Mouse (Mus musculus) heart, postnatal 10 days (tissue): Measurements from ENCODE around the gene Lrrc46. TPM values are rescaled to one million over a fixed set of nuclear protein-coding genes. Genes with fewer than 3 reads are reported as not detected.

ENCODE experiments used
- microRNA-seq, 2 experiments: library from miRNA; unstranded; fragments of <30 nt; microRNA quantifications; one replicate each; pipeline ENCODE4 v1.2.0; 2022
- total RNA-seq, 2 experiments: library from RNA; stranded (reverse); gene quantifications; 2 replicates each; pipeline ENCODE4 v1.2.3; 2021

Lrrc46 gene
- total RNA-seq, 2 experiments from 2014 or later, result 0.31 to 0.45 TPM

Small RNA genes within 50 kb of the gene (microRNA-seq; reads per million reads assigned to microRNA genes)
- gene Mir8103, result 2.4 to 4.9 reads per million in 2 experiments

Other genes with a start within 250 kb of the Lrrc46 start
- gene Nfe2l1, start 211.4 kb downstream of the Lrrc46 start, total RNA-seq, result 100 to 1,000 TPM; 302 to 348 TPM
- gene Copz2, start 191.5 kb downstream of the Lrrc46 start, total RNA-seq, result 10 to 100 TPM; 43.8 to 50.3 TPM
- 10 to 100 TPM; 28.0 to 30.8 TPM for gene Cdk5rap3, start 124.9 kb downstream of the Lrrc46 start, total RNA-seq
- under 1 TPM; 0.47 to 0.74 TPM for gene Prr15l, start 113.3 kb downstream of the Lrrc46 start, total RNA-seq
- gene Pnpo, start 97.4 kb downstream of the Lrrc46 start, total RNA-seq, result 10 to 100 TPM; 11.8 to 12.8 TPM
- gene Sp2, start 58.4 kb downstream of the Lrrc46 start, total RNA-seq, result 10 to 100 TPM; 15.0 to 16.1 TPM
- gene Sp6, start 28.0 kb downstream of the Lrrc46 start, total RNA-seq, result under 1 TPM; 0.12 to 0.15 TPM
- gene Scrn2, start 11.5 kb downstream of the Lrrc46 start, total RNA-seq, result 10 to 100 TPM; 11.3 to 16.1 TPM
- 10 to 100 TPM; 85.0 to 86.5 TPM for gene Mrpl10, start 153 bp upstream of the Lrrc46 start, total RNA-seq
- 1 to 10 TPM; 5.7 to 6.1 TPM for gene Osbpl7, start 9.2 kb upstream of the Lrrc46 start, total RNA-seq
- not detected for gene Tbx21, start 73.9 kb upstream of the Lrrc46 start, total RNA-seq
- 10 to 100 TPM; 15.9 to 17.3 TPM for gene Tbkbp1, start 110.1 kb upstream of the Lrrc46 start, total RNA-seq
- gene Kpnb1, start 146.5 kb upstream of the Lrrc46 start, total RNA-seq, result 100 to 1,000 TPM; 107 to 121 TPM
- 10 to 100 TPM; 64.2 to 71.8 TPM for gene Npepps, start 239.2 kb upstream of the Lrrc46 start, total RNA-seq